Mouse (Mus musculus) embryonic facial prominence, embryonic 13.5 days (tissue): Measurements from ENCODE around the gene Eef1g. TPM values are rescaled to one million over a fixed set of nuclear protein-coding genes. Genes with fewer than 3 reads are reported as not detected.
A peak's percentile ranks its signal among the peaks of the same experiment; 100 is the strongest.

Experiments
- ATAC-seq: fragments of 200-750 bp; cut with Nextera tagmentation; 2 replicates; pipeline ENCODE4 v1.8.0; 2017; ENCODE audit warnings: low read depth; ENCODE audit not compliant: insufficient number of reproducible peaks, insufficient read depth, low FRiP score, low TSS enrichment
- H3K27ac ChIP-seq: fragments of 300-500 bp; sonication (generic); 2 replicates; pipeline ENCODE4 v1.5.1; 2015; ENCODE audit warnings: moderate library complexity, mild to moderate bottlenecking, inconsistent platforms
- H3K27me3 ChIP-seq: fragments of 300-500 bp; sonication (generic); 2 replicates; pipeline ENCODE4 v1.6.1; 2015; ENCODE audit warnings: mild to moderate bottlenecking, inconsistent platforms
- H3K36me3 ChIP-seq: fragments of 300-500 bp; sonication (generic); 2 replicates; pipeline ENCODE4 v1.6.1; 2015; ENCODE audit warnings: mild to moderate bottlenecking, inconsistent platforms
- H3K4me1 ChIP-seq: fragments of 300-500 bp; sonication (generic); 2 replicates; pipeline ENCODE4 v1.6.1; 2015; ENCODE audit warnings: inconsistent platforms
- H3K4me2 ChIP-seq: fragments of 300-500 bp; sonication (generic); 2 replicates; pipeline ENCODE4 v1.6.1; 2015; ENCODE audit warnings: moderate library complexity, mild to moderate bottlenecking, inconsistent platforms
- H3K4me3 ChIP-seq: fragments of 300-500 bp; sonication (generic); 2 replicates; pipeline ENCODE4 v1.5.1; 2015; ENCODE audit warnings: mild to moderate bottlenecking, inconsistent platforms
- H3K9ac ChIP-seq: fragments of 300-500 bp; sonication (generic); 2 replicates; pipeline ENCODE4 v1.6.1; 2015; ENCODE audit warnings: mild to moderate bottlenecking, inconsistent platforms
- H3K9me3 ChIP-seq: fragments of 300-500 bp; sonication (generic); 2 replicates; pipeline ENCODE4 v1.6.1; 2016; ENCODE audit warnings: inconsistent platforms
- WGBS: fragments of 180-500 bp; shearing (Covaris S2); methylation state at CpG from one replicate; pipeline ENCODE4 v1.1.7; 2015; ENCODE audit warnings: mixed read lengths; 5-methylcytosine and 5-hydroxymethylcytosine counted together
- polyA plus RNA-seq: library from polyadenylated mRNA; unstranded; fragments of >200 nt; fragmentation: Nextera tagmentation; extraction: Ambion mirVana; gene quantifications from 2 replicates; pipeline ENCODE4 v1.2.1, GENCODE M21; 2015

Gene Eef1g
- polyA plus RNA-seq, 1 experiment from 2014 or later, result 529 TPM

DNA sequence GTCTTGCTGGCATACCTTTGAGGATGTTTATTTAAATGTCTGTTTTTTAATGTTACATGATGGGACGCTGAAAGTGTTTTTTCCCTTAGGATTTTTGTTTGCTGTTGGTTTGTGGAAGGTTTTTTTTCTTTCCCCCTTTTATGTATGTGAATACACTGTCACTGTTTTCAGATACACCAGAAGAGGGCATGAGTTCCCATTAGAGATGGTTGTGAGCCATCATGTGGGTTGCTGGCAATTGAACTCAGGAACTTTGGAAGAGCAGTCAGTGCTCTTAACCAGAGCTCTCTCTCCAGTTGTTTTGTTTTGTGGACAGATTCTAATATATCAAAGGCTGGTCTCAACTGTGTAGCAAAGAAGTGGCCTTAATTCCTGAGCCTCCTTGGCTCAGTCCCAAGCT, 7.8 kb downstream of the Eef1g start:
- no peaks in the 10 kb centered on the region for H3K9me3 ChIP-seq
- ATAC-seq, result no peak
- H3K4me2 ChIP-seq, result no peak overlapping the region
- peaks cover 99% of the 10 kb centered on the region for H3K36me3 ChIP-seq
- no peak overlapping the region for H3K4me3 ChIP-seq
- no peak overlapping the region for H3K9ac ChIP-seq
- H3K27me3 ChIP-seq, result no peaks in the 10 kb centered on the region
- H3K4me1 ChIP-seq, result peaks cover 16% of the 10 kb centered on the region
- no peak overlapping the region for H3K27ac ChIP-seq
- WGBS, result 89% methylated on average over 1 of the region's 1 CpGs

DNA sequence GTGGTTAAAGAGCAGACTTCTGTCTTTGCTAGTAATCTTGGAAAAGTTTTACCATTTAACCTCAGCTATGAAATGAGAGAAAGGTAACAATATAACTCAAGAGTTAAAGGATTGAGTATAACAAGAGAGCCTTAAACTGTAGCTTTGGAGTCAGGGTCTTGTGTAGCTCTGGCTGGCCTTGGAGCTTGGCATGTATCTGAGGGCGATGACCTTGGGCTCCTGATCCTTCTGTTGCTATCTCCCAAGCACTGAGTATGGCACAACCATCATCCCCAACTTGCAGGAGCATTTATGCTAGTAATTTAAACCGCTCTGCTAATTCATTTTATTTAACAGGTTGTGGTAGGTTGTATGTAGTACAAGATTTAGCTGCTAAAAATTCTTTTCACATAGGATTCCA, 8.7 kb downstream of the Eef1g start:
- WGBS, result 98% methylated on average over 2 of the region's 2 CpGs
- H3K9ac ChIP-seq, result no peak overlapping the region

DNA sequence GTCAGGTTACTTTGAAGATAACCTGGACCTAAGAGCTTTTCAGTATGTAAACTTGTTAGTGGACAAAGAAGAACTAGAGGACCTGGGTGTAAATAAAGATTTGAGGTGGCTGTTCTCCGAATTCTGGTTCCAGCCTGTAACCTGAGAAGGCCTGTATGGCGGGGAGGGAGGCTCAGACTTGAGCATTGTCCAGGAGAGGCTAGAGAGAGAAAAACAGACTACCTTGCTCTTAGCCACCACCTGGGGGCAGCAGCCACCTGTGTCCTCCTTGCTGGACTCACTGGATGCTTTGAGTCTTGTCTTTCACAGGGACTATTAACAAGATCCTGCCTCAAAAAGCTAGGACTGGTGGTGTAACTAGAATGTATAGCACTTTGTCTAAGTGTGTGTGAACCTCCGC, 9.7 kb downstream of the Eef1g start:
- H3K4me1 ChIP-seq, result peaks cover 31% of the 10 kb centered on the region
- no peaks in the 10 kb centered on the region for H3K9me3 ChIP-seq
- peaks cover 96% of the 10 kb centered on the region for H3K36me3 ChIP-seq
- ATAC-seq, result peak; percentile 56; the same call in 1 of the 2 replicates
- H3K27ac ChIP-seq, result peak overlapping the region; percentile 29; the same call in 1 of the 2 replicates
- no peak overlapping the region for H3K4me2 ChIP-seq
- no peak overlapping the region for H3K4me3 ChIP-seq
- WGBS, result 33% methylated on average over 3 of the region's 3 CpGs
- no peak overlapping the region for H3K9ac ChIP-seq
- no peaks in the 10 kb centered on the region for H3K27me3 ChIP-seq

More for the DNA sequence above, 8.7 kb downstream of the Eef1g start:
- no peak for ATAC-seq
- H3K4me3 ChIP-seq, result no peak overlapping the region
- no peaks in the 10 kb centered on the region for H3K9me3 ChIP-seq
- peaks cover 99% of the 10 kb centered on the region for H3K36me3 ChIP-seq
- H3K4me2 ChIP-seq, result no peak overlapping the region
- H3K27ac ChIP-seq, result no peak overlapping the region
- H3K4me1 ChIP-seq, result peaks cover 22% of the 10 kb centered on the region
- no peaks in the 10 kb centered on the region for H3K27me3 ChIP-seq

DNA sequence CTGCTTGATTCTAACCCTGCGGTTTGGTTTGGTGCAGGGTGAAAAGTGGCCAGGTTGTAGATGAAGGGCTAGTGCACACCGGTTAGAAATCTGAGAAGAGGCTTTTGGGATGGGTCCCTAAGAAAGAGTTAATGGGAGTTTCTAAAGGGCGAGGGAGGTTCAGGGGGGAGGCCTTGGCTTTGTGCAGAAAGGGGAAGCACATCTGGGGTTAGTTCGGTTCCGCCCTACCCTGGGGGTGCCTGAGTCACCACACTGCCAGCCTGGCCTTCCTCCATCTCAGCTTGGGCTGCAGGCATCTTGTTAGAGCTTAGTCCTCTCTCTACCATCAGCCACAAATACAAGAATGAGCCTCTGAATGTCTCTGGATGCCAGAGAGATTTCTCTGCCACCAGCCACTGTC, 13.9 kb downstream of the Eef1g start:
- Histone ChIP-seq H3K36me3 (peaks cover 54% of the 10 kb centered on the region), H3K9ac (no peak overlapping the region), H3K4me3 (no peak overlapping the region), H3K27ac (peak overlapping the region; percentile 53; the same call in 1 of the 2 replicates), H3K9me3 (no peaks in the 10 kb centered on the region), H3K4me2 (no peak overlapping the region), H3K4me1 (peaks cover 61% of the 10 kb centered on the region), H3K27me3 (no peaks in the 10 kb centered on the region)
- WGBS, result 33% methylated on average over 5 of the region's 5 CpGs
- no peak for ATAC-seq

DNA sequence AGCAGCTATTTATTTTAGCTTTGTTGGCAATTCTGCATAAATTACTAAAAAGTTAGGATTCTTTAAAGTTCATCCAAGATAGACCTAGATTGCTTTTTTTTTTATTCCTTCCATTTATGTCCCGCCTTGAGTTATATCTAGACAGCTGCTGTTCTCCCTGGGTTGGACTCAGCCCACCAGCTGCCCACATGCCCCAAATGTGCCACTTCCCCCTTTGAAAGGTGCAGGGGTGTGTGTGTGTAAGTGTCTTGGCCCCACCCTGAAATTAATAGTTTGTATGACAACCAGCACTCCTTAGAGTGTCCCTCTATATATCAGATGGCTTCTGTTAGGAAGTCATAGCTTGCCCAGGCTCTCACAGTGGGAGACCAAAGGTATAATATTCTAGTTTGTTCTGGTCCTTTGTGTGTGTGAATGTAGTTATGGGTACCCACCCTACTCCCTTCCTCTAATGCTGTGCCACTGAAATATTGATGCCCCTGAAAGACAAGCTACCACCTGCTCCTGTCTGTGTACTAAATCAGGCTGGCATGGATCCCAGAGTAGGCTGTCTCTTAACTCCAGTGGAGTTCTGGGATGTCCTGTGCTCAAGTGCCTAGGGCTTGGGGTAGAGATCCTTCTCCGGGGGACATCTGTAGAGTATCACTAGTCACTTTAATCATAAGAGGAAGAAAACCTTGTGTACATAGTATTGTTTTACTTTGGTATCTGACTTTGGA, 14.8 kb downstream of the Eef1g start:
- H3K9ac ChIP-seq, result no peak overlapping the region
- peaks cover 46% of the 10 kb centered on the region for H3K36me3 ChIP-seq
- H3K4me2 ChIP-seq, result no peak overlapping the region
- no peak for ATAC-seq
- peak overlapping the region; percentile 53 for H3K27ac ChIP-seq
- no peaks in the 10 kb centered on the region for H3K27me3 ChIP-seq
- 66% methylated on average over 2 of the region's 2 CpGs for WGBS
- H3K9me3 ChIP-seq, result no peaks in the 10 kb centered on the region
- peaks cover 54% of the 10 kb centered on the region for H3K4me1 ChIP-seq
- H3K4me3 ChIP-seq, result no peak overlapping the region

DNA sequence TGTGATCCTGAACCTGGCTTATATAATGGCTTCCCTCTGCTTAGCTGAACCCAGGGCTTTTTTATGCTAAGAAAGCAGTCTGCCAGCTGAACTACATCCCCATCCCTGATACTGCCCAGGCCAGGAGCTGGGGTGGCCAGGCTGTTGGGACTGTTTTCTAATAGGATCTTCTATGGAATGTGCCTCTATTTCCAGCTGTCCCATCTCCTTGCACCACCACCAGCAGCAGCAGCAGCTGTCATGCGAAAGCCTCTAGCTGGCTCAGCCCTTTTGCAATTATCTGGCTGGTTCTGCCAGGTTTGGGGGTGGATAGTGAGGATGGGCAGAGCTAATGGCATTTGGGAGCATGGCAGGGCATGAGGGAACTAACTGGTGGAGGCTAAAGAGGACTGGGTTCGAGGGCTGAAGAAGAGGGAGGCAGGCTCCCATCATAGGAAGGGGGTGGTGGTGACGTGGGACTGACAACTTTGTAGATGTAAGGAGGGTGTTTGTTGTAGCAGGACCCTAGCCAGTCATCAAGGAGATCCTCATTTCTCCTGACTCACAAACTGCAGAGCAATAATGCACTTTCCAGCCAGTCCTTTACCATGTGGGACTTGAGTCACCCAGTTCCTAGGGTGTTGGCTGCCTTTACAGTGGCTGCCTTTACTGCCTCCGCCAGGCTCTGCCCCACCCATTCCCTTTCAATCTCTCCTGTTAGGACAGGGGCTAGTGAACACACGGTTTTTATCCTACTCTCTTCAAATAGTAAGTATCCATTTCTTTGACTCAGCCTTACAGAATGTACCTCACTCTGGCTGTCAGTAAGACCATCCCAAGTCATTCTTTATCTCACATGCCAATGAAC, 15.7 kb downstream of the Eef1g start:
- Histone ChIP-seq H3K27me3 (no peaks in the 10 kb centered on the region), H3K9ac (no peak overlapping the region), H3K4me3 (no peak overlapping the region), H3K27ac (peak overlapping the region; percentile 60), H3K4me2 (no peak overlapping the region), H3K36me3 (peaks cover 37% of the 10 kb centered on the region), H3K4me1 (peaks cover 58% of the 10 kb centered on the region), H3K9me3 (no peaks in the 10 kb centered on the region)
- WGBS, result 60% methylated on average over 5 of the region's 5 CpGs
- ATAC-seq, result no peak

DNA sequence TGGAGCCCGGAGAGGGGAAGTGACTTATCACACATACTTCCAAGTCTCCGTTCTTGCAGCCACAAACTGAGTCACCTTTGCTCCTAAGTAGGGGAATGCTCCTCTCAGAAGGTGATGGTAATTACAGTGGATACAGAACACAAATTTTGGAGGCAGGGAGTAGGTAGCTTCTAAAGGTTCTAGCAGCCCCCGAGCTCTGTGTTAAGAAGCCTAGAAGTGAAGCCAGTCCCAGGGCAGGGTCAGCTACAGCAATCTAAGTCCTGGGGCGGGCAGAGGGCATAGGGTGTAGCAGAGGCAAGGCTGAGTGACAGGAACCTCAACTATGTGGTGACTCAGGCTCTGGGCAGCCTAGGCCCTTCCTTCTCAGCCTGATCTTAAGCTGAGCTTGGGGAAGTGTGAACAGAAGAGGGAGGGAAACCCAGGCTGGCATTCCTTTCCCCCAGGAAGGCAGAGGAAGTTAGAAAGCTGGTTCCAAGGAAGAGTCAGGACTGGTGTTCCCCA, 16.4 kb downstream of the Eef1g start:
- Histone ChIP-seq H3K4me3 (no peak overlapping the region), H3K4me2 (no peak overlapping the region), H3K27me3 (no peaks in the 10 kb centered on the region), H3K9ac (no peak overlapping the region), H3K27ac (peak overlapping the region; percentile 82), H3K9me3 (no peaks in the 10 kb centered on the region), H3K36me3 (peaks cover 30% of the 10 kb centered on the region), H3K4me1 (peaks cover 65% of the 10 kb centered on the region)
- ATAC-seq, result no peak
- 48% methylated on average over 4 of the region's 4 CpGs for WGBS

DNA sequence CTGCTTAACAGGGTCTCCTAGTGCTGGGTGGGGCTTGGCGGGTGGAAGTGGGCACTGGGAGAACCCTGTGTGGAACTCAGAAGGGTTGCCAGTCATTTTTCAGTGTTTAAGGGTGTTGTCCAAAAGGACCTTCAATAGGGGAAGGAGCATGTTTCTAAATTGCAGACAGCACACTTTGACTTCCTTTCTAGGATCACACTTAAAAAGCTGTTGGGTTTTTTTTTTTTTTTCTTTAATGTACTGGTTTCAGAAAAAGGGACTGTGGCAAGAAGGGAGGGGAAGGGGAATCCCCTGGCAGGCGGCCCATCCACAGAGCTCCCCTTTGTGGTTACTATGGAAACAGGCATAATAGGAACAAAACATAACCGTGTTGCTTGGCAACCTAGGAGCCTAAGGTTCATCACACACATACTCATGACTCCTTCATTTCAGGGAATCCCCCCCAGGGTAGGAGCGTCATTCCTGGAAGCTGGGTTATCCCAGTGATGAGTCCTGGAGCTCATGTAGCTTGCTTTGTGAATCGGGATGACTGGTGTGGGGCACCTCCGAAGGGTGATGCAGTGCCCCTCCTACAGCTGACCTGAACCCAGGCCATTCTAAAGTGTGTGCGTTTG, 17.5 kb downstream of the Eef1g start:
- Histone ChIP-seq H3K4me3 (no peak overlapping the region), H3K9me3 (no peaks in the 10 kb centered on the region), H3K36me3 (peaks cover 18% of the 10 kb centered on the region), H3K4me2 (peak overlapping the region; percentile 33; the same call in 1 of the 2 replicates), H3K4me1 (peaks cover 72% of the 10 kb centered on the region), H3K27ac (peak overlapping the region; percentile 85), H3K27me3 (no peaks in the 10 kb centered on the region), H3K9ac (peak overlapping the region; percentile 32; the same call in 1 of the 2 replicates)
- WGBS, result 7% methylated on average over 7 of the region's 7 CpGs
- no peak for ATAC-seq

DNA sequence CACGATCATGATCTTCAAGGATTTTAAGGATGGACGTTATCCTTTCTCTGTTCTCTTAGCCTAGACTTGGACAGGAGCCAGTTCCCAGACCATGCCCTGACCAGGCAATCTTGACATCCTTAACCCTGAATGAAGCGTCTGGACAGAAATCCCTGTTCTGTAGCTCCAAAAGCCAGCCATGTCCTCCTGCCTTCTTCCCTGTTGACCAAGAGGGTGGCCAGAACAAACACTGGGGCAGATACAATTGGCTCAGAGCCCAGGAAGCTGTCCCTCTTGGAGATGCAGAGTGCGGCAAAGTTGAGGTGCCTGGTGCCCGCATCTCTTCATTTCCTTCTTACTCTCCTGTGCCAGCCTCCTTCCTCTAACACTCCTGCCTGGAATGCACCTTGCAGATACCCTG, 19.1 kb downstream of the Eef1g start:
- no peaks in the 10 kb centered on the region for H3K9me3 ChIP-seq
- 70% methylated on average over 5 of the region's 5 CpGs for WGBS
- no peak overlapping the region for H3K4me2 ChIP-seq
- H3K9ac ChIP-seq, result no peak overlapping the region
- H3K27me3 ChIP-seq, result no peaks in the 10 kb centered on the region
- no peak for ATAC-seq
- H3K36me3 ChIP-seq, result peaks cover 4% of the 10 kb centered on the region; the same call in 1 of the 2 replicates
- H3K4me3 ChIP-seq, result no peak overlapping the region
- H3K4me1 ChIP-seq, result peaks cover 63% of the 10 kb centered on the region
- no peak overlapping the region for H3K27ac ChIP-seq

DNA sequence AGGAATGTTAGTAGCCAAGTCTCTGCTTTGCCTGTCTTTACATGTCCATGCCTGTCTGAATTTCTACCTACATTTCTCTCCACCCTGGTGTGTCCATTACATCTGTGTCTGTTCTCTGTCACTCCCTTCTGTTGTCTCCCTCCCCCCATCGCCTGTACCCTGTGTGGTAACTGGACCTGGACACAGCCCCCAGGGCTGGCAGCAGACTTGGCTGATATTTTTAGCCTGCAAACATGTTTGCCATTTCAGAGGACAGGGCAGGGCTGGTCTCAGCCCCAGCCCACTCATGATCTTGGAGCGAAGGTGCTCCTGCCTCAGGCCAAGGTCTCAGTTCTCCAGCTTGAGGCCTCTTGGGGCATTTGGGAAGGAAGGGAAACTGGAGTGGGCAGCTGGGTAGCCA, 21.0 kb downstream of the Eef1g start:
- no peaks in the 10 kb centered on the region for H3K27me3 ChIP-seq
- H3K4me2 ChIP-seq, result peak overlapping the region; percentile 79
- H3K36me3 ChIP-seq, result no peaks in the 10 kb centered on the region
- peak overlapping the region; percentile 91 for H3K4me3 ChIP-seq
- H3K27ac ChIP-seq, result peak overlapping the region; percentile 100
- 30% methylated on average over 2 of the region's 2 CpGs for WGBS
- H3K9me3 ChIP-seq, result no peaks in the 10 kb centered on the region
- H3K9ac ChIP-seq, result 0 out of 2 replicates have a peak overlapping the region, but pooled peaks have one; percentile 97
- H3K4me1 ChIP-seq, result peaks cover 66% of the 10 kb centered on the region
- ATAC-seq, result no peak

DNA sequence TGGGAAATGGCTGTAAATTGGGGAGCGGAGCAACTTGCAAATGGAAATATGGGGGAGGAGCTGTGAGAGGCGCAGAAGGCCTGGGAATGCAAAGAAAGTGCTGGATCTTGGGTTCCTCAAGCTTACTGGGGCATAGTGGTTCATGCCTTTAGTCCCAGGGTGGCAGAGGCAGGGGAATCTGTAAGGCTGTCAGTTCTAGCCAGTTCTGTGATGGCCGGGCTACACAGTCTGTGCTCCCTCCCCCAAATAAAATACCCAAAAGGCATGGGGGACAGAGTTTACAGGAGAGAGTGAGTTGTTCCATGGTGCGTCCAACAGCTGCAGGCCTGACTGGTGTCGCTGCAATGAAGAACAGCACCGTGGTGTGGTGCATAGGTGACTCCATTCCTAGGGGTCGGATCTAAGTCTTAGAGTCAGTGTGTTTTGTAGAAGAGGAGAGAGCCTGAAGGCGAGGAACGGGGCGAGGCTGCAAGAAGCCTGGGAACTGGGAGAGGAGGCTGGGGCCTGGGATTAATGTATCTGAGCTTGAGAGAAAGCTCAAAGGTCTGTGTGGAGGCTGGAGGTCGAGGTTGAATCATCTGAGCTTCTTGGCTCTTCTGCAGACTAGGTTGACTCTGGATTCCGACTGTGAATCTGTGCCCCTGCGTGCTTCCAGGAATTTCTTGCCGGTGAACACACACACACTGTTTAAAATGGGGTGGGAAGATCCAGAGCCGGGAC, 21.7 kb downstream of the Eef1g start:
- peak overlapping the region; percentile 91 for H3K4me3 ChIP-seq
- no peaks in the 10 kb centered on the region for H3K27me3 ChIP-seq
- no peaks in the 10 kb centered on the region for H3K9me3 ChIP-seq
- no peaks in the 10 kb centered on the region for H3K36me3 ChIP-seq
- H3K4me2 ChIP-seq, result peak overlapping the region; percentile 79
- 10% methylated on average over 15 of the region's 15 CpGs for WGBS
- H3K4me1 ChIP-seq, result peaks cover 66% of the 10 kb centered on the region
- no peak for ATAC-seq
- peak overlapping the region; percentile 100 for H3K27ac ChIP-seq
- H3K9ac ChIP-seq, result peak overlapping the region; percentile 97
